In the genomic region with DNA sequence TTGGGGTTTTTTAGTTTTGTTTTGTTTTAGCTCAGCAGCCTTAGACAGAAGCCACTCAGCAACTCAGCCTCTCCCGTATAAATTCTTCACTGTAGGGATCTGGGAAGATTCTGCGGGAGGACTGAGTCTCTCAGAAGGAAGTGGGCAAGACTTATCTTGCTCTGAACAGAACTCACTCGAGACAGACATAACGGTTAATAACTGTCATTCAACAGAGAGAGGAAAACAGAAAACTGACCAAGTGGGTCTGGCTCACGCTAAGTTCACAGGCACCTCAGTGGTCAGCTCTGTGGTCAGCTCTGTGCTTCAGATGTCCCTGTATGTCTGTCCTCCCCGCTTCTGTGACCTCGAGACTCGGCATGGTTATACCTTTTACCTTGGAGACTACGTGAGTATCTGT, we compare ENCODE assay signal across 14 mouse cellular contexts. TPM values are rescaled to one million over a fixed set of nuclear protein-coding genes. Genes with fewer than 3 reads are reported as not detected.
DNase-seq lines count a peak whose midpoint lies in the region; ATAC-seq and TF ChIP-seq lines count a peak whose summit lies in the region.
"Had no signal": no experiment of that assay in that cellular context is flagged by ENCODE, and none has a peak within 500 bp of the region (broad histone marks: within the 10 kb centered on the region; RNA-seq: fewer than 3 reads in every experiment).

No protein-coding gene starts in this region.

- no peak for ATAC-seq in heart, embryonic 11.5 days (replicated peaks; ENCODE audit: insufficient number of reproducible peaks, low FRiP score, low TSS enrichment)
- no peak for ATAC-seq in embryonic facial prominence, embryonic 12.5 days (ENCODE audit: insufficient number of reproducible peaks, insufficient read depth, low FRiP score, low TSS enrichment)
- ATAC-seq in liver, postnatal 0 days = no peak

- peaks cover 73% of the 10 kb centered on the region for H3K4me1 ChIP-seq in heart, embryonic 11.5 days (ENCODE audit: control insufficient read depth, insufficient read depth, low read length)
- peaks cover 48% of the 10 kb centered on the region for H3K4me1 ChIP-seq in embryonic facial prominence, embryonic 12.5 days
- H3K4me1 ChIP-seq in liver, postnatal 0 days (ENCODE audit: insufficient read depth) = peaks cover 51% of the 10 kb centered on the region

- no peaks in the 10 kb centered on the region for H3K36me3 ChIP-seq in heart, embryonic 11.5 days (ENCODE audit: control insufficient read depth, insufficient read depth, low read length)
- no peaks in the 10 kb centered on the region for H3K36me3 ChIP-seq in embryonic facial prominence, embryonic 12.5 days
- no peaks in the 10 kb centered on the region for H3K36me3 ChIP-seq in liver, postnatal 0 days (replicated peaks; ENCODE audit: insufficient read depth, low read length)

- TF ChIP-seq CTCF in left cerebral cortex, adult 2 months (IDR thresholded peaks at IDR 0.05) = no peak
- no peak for TF ChIP-seq CTCF in liver, postnatal 0 days (IDR thresholded peaks at IDR 0.05; ENCODE audit: low read depth)

- DNase-seq in heart, adult 8-10 months (ENCODE audit: low spot score) = no peak
- DNase-seq in left cerebral cortex, adult 2 months (ENCODE audit: extremely low spot score in 1 of 2, low spot score in 2 of 2) = no peak
- DNase-seq in left cerebral cortex, postnatal 36 days (ENCODE audit: low spot score in 2 of 2) = no peak
- no peak for DNase-seq in liver, postnatal 0 days
- DNase-seq in cerebellum, adult 18-20 months = no peak
- DNase-seq in thymus, postnatal 25 days = no peak
- DNase-seq: heart, adult 18-20 months; thymus, postnatal 14 days had no signal

- H3K4me2 ChIP-seq in heart, embryonic 11.5 days = no peak overlapping the region; the same call in 1 of the 2 replicates
- H3K4me2 ChIP-seq in embryonic facial prominence, embryonic 12.5 days (replicated peaks) = no peak overlapping the region
- H3K4me2 ChIP-seq in liver, postnatal 0 days (ENCODE audit: low read depth, low read length) = peak overlapping the region; percentile 57
- H3K4me2 ChIP-seq: lung, embryonic 14.5 days had no signal

- H3K9me3 ChIP-seq in heart, embryonic 11.5 days (replicated peaks; ENCODE audit: control insufficient read depth, low read length) = no peaks in the 10 kb centered on the region
- no peaks in the 10 kb centered on the region for H3K9me3 ChIP-seq in embryonic facial prominence, embryonic 12.5 days
- H3K9me3 ChIP-seq in liver, postnatal 0 days (ENCODE audit: low read length) = no peaks in the 10 kb centered on the region

- H3K27ac ChIP-seq in heart, embryonic 11.5 days (ENCODE audit: low read depth, low read length) = 0 out of 2 replicates have a peak overlapping the region, but pooled peaks have one; percentile 3
- peak overlapping the region; percentile 9 for H3K27ac ChIP-seq in left cerebral cortex, adult 2 months
- H3K27ac ChIP-seq in embryonic facial prominence, embryonic 12.5 days = 0 out of 2 replicates have a peak overlapping the region, but pooled peaks have one; percentile 17
- peak overlapping the region; percentile 30; the same call in 1 of the 2 replicates for H3K27ac ChIP-seq in liver, postnatal 0 days (ENCODE audit: low read depth)

- H3K27me3 ChIP-seq in heart, embryonic 11.5 days (ENCODE audit: control insufficient read depth, insufficient read depth, low read length) = no peaks in the 10 kb centered on the region
- no peaks in the 10 kb centered on the region for H3K27me3 ChIP-seq in embryonic facial prominence, embryonic 12.5 days
- no peaks in the 10 kb centered on the region for H3K27me3 ChIP-seq in liver, postnatal 0 days (ENCODE audit: insufficient read depth, low read length)

- 55% methylated on average over 9 of the region's 9 CpGs for WGBS in heart, embryonic 11.5 days (ENCODE audit: insufficient replicate concordance)
- WGBS in embryonic facial prominence, embryonic 12.5 days = 72% methylated on average over 9 of the region's 9 CpGs
- WGBS in liver, postnatal 0 days (ENCODE audit: insufficient replicate concordance) = 27% methylated on average over 9 of the region's 9 CpGs

- intact Hi-C loops in left cerebral cortex, adult 2 months (cut with DNase I) = no loop called here
- intact Hi-C loops in left cerebral cortex, postnatal 36 days (cut with DNase I) = no loop called here

- peak overlapping the region; percentile 40; the same call in 1 of the 2 replicates for H3K9ac ChIP-seq in heart, embryonic 11.5 days (ENCODE audit: low read depth, low read length)
- no peak overlapping the region for H3K9ac ChIP-seq in embryonic facial prominence, embryonic 12.5 days
- peak overlapping the region; percentile 21; the same call in 1 of the 2 replicates for H3K9ac ChIP-seq in liver, postnatal 0 days (replicated peaks)
- H3K9ac ChIP-seq: lung, embryonic 14.5 days had no signal

- TF ChIP-seq EP300 in liver, postnatal 0 days (IDR thresholded peaks at IDR 0.05; ENCODE audit: low read depth) = no peak; the same call in 1 of the 2 replicates

- H3K4me3 ChIP-seq in heart, embryonic 11.5 days (ENCODE audit: low read depth, low read length) = no peak overlapping the region
- no peak overlapping the region for H3K4me3 ChIP-seq in left cerebral cortex, adult 2 months
- no peak overlapping the region for H3K4me3 ChIP-seq in embryonic facial prominence, embryonic 12.5 days
- H3K4me3 ChIP-seq in liver, postnatal 0 days (ENCODE audit: low read depth, low read length) = 0 out of 2 replicates have a peak overlapping the region, but pooled peaks have one; percentile 7
- H3K4me3 ChIP-seq: myocyte had no signal

RNA-seq across cellular contexts. Expression of a gene that starts 37.9 kb away (rescaled TPM):
- 0.56 and 0.77 TPM in 2 replicates for polyA plus RNA-seq in heart, embryonic 11.5 days (2014; fragmentation: Nextera tagmentation; extraction: Ambion mirVana)
- total RNA-seq in heart, adult 8-10 months (2022) = 1 to 10 TPM in 1 of 4 experiments, under 1 TPM in 3; 0.92 to 1.3 (median 0.93) TPM
- total RNA-seq in left cerebral cortex, adult 2 months (2021) = 1 to 10 TPM; 1.3 to 1.7 TPM
- 1 to 10 TPM; 1.1 to 2.4 TPM for total RNA-seq in left cerebral cortex, postnatal 36 days (2021)
- polyA plus RNA-seq in embryonic facial prominence, embryonic 12.5 days (2016; fragmentation: Nextera tagmentation; extraction: Ambion mirVana) = 34.0 and 84.1 TPM in 2 replicates
- 0.15 TPM in 1 of 2 replicates, not detected in the other for polyA plus RNA-seq in liver, postnatal 0 days (2015; fragmentation: Nextera tagmentation; extraction: Ambion mirVana)

RNA-seq across cellular contexts. Expression of a gene that starts 49.4 kb away (rescaled TPM):
- polyA plus RNA-seq in heart, embryonic 11.5 days (2014; fragmentation: Nextera tagmentation; extraction: Ambion mirVana) = not detected in 2 replicates
- total RNA-seq in heart, adult 8-10 months (2022) = not detected
- total RNA-seq in left cerebral cortex, adult 2 months (2021) = not detected
- not detected for total RNA-seq in left cerebral cortex, postnatal 36 days (2021)
- polyA plus RNA-seq in embryonic facial prominence, embryonic 12.5 days (2016; fragmentation: Nextera tagmentation; extraction: Ambion mirVana) = not detected in 2 replicates
- polyA plus RNA-seq in liver, postnatal 0 days (2015; fragmentation: Nextera tagmentation; extraction: Ambion mirVana) = not detected in 2 replicates
- total RNA-seq: heart, adult 18-20 months; layer of hippocampus, postnatal 25 days had no signal
- polyA plus RNA-seq: lung, embryonic 14.5 days; myocyte; spleen, adult 2 months had no signal
